20 mouse cellular contexts compared by ENCODE assay signal in genomic region chr6:93285796-93286195, GRCm38 (mm10).
DNase-seq lines count a peak whose midpoint lies in the region; ATAC-seq and TF ChIP-seq lines count a peak whose summit lies in the region.
"Had no signal": no experiment of that assay in that cellular context is flagged by ENCODE, and none has a peak within 500 bp of the region (broad histone marks: within the 10 kb centered on the region; RNA-seq: fewer than 3 reads in every experiment).

No protein-coding gene starts in this region.

- no peaks in the 10 kb centered on the region for H3K36me3 ChIP-seq in kidney, postnatal 0 days (ENCODE audit: insufficient read depth, low read length)
- H3K36me3 ChIP-seq in C2C12 (ENCODE audit: control insufficient read depth, insufficient read depth), result no peaks in the 10 kb centered on the region
- no peaks in the 10 kb centered on the region for H3K36me3 ChIP-seq in lung, postnatal 0 days (ENCODE audit: insufficient read depth, low read length)
- H3K36me3 ChIP-seq: embryonic facial prominence, embryonic 10.5 days; forebrain, embryonic 10.5 days; heart, embryonic 10.5 days; hindbrain, embryonic 13.5 days had no signal

- H3K79me2 ChIP-seq in C2C12 (ENCODE audit: control insufficient read depth, insufficient read depth), result no peaks in the 10 kb centered on the region

- no peak overlapping the region for H3K4me2 ChIP-seq in kidney, postnatal 0 days (ENCODE audit: low read length)
- no peak overlapping the region for H3K4me2 ChIP-seq in lung, postnatal 0 days (replicated peaks; ENCODE audit: low read depth, low read length)
- H3K4me2 ChIP-seq: hindbrain, embryonic 13.5 days had no signal

- peak; percentile 30 for DNase-seq in kidney, postnatal 0 days (ENCODE audit: low spot score)
- no peak for DNase-seq in kidney, postnatal 14 days
- peak; percentile 26 for DNase-seq in forelimb bud, embryonic 11.5 days (ENCODE audit: low read depth, low spot score)
- no peak for DNase-seq in lung, postnatal 0 days (ENCODE audit: low spot score)
- DNase-seq in neural tube, embryonic 10.5 days (ENCODE audit: extremely low spot score, low spot score), result no peak
- DNase-seq: adrenal gland, postnatal 14 days; cerebellum, adult 18-20 months; cerebellum, adult 9-11 months; gastrocnemius, postnatal 36 days; heart, adult 18-20 months; heart, postnatal 10 days had no signal

- WGBS in kidney, postnatal 0 days, result 87% methylated on average over 2 of the region's 2 CpGs
- 77% methylated on average over 2 of the region's 2 CpGs for WGBS in lung, postnatal 0 days

- no peaks in the 10 kb centered on the region for H3K79me3 ChIP-seq in C2C12 (ENCODE audit: low read depth)

- ATAC-seq in kidney, postnatal 0 days (replicated peaks; ENCODE audit: low FRiP score, low read depth), result no peak
- no peak for ATAC-seq in lung, postnatal 0 days
- ATAC-seq: activated CD4-positive, CD25-positive, alpha-beta regulatory T cell, adult 4 months; forebrain, embryonic 14.5 days; hindbrain, postnatal 0 days had no signal

- H3K27ac ChIP-seq in kidney, postnatal 0 days, result no peak overlapping the region
- H3K27ac ChIP-seq in lung, postnatal 0 days (ENCODE audit: low read length), result no peak overlapping the region
- H3K27ac ChIP-seq: embryonic facial prominence, embryonic 10.5 days; forebrain, embryonic 10.5 days; heart, embryonic 10.5 days; hindbrain, embryonic 13.5 days; hindbrain, postnatal 0 days had no signal

- TF ChIP-seq EP300 in lung, postnatal 0 days (IDR thresholded peaks at IDR 0.05), result no peak

- no peak overlapping the region for H3ac ChIP-seq in C2C12 (ENCODE audit: control insufficient read depth, insufficient read length, low read depth)

- H3K4me1 ChIP-seq in kidney, postnatal 0 days (replicated peaks; ENCODE audit: insufficient read depth, low read length), result no peaks in the 10 kb centered on the region
- no peaks in the 10 kb centered on the region for H3K4me1 ChIP-seq in lung, postnatal 0 days (ENCODE audit: insufficient read depth, low read depth, low read length)
- H3K4me1 ChIP-seq: embryonic facial prominence, embryonic 10.5 days; heart, embryonic 10.5 days; hindbrain, embryonic 13.5 days had no signal

- H3K9me3 ChIP-seq in kidney, postnatal 0 days (replicated peaks; ENCODE audit: low read length), result no peaks in the 10 kb centered on the region
- H3K9me3 ChIP-seq in lung, postnatal 0 days (ENCODE audit: low read length), result no peaks in the 10 kb centered on the region
- H3K9me3 ChIP-seq: embryonic facial prominence, embryonic 10.5 days; forebrain, embryonic 10.5 days; heart, embryonic 10.5 days; hindbrain, embryonic 13.5 days had no signal

- TF ChIP-seq CTCF in kidney, postnatal 0 days (IDR thresholded peaks at IDR 0.05; ENCODE audit: low read depth), result no peak
- TF ChIP-seq CTCF in C2C12 (IDR thresholded peaks at IDR 0.05; ENCODE audit: control insufficient read depth, insufficient read depth, insufficient read length), result no peak
- no peak for TF ChIP-seq CTCF in lung, postnatal 0 days (IDR thresholded peaks at IDR 0.05)

- no peak overlapping the region for H3K4me3 ChIP-seq in kidney, postnatal 0 days (replicated peaks; ENCODE audit: low read depth, low read length)
- no peak overlapping the region for H3K4me3 ChIP-seq in C2C12 (ENCODE audit: insufficient read depth, poor library complexity, severe bottlenecking)
- no peak overlapping the region for H3K4me3 ChIP-seq in lung, postnatal 0 days (ENCODE audit: low read depth, low read length)
- H3K4me3 ChIP-seq: embryonic facial prominence, embryonic 10.5 days; erythroblast, embryonic 14.5 days; forebrain, embryonic 10.5 days; heart, embryonic 10.5 days; hindbrain, embryonic 13.5 days had no signal

- H3K27me3 ChIP-seq in kidney, postnatal 0 days (ENCODE audit: insufficient read depth, low read length), result no peaks in the 10 kb centered on the region
- no peaks in the 10 kb centered on the region for H3K27me3 ChIP-seq in C2C12 (ENCODE audit: control insufficient read depth, insufficient read depth, insufficient read length)
- H3K27me3 ChIP-seq in lung, postnatal 0 days (replicated peaks; ENCODE audit: insufficient read depth, low read length), result no peaks in the 10 kb centered on the region
- H3K27me3 ChIP-seq: hindbrain, embryonic 13.5 days had no signal

- no peak overlapping the region for H3K9ac ChIP-seq in kidney, postnatal 0 days (ENCODE audit: low read depth, low read length)
- no peak overlapping the region for H3K9ac ChIP-seq in lung, postnatal 0 days (replicated peaks; ENCODE audit: low read depth)
- H3K9ac ChIP-seq: hindbrain, embryonic 13.5 days had no signal

TF ChIP-seq in C2C12, 6 proteins besides CTCF, POLR2A, EP300 and RAD21:
- TF ChIP-seq FOSL1 (IDR thresholded peaks at IDR 0.05; ENCODE audit: insufficient read depth, low read length, poor library complexity, severe bottlenecking) (no peak), MAX (IDR thresholded peaks at IDR 0.05) (peak; percentile 88), CEBPB (IDR thresholded peaks at IDR 0.05; ENCODE audit: low read depth) (no peak)

Comparison
In these comparisons a context has a peak if more than half of its experiments do, and no peak if none do; other contexts are left out.
1. DNase-seq: peak in kidney, postnatal 0 days (single experiment) and forelimb bud, embryonic 11.5 days (single experiment); none in kidney, postnatal 14 days (single experiment), lung, postnatal 0 days (single experiment) and neural tube, embryonic 10.5 days (single experiment).